Mouse (Mus musculus): ENCODE data around the gene Stk10. TPM values are rescaled to one million over a fixed set of nuclear protein-coding genes. Genes with fewer than 3 reads are reported as not detected.
A peak's percentile ranks its signal among the peaks of the same experiment; 100 is the strongest.

Gene Stk10
- total RNA-seq, 2 experiments from 2014 or later, result 9.8 to 11.0 TPM

GRCm38 (mm10) chr11:32642899-32643886 is 110.1 kb downstream of the Stk10 start:
- DNase-seq (ENCODE audit: low spot score), result peak; percentile 7
- intact Hi-C loops (cut with DNase I), result loop anchor here (5.0 kb wide), 1 partner anchor 49 kb away; no protein-coding TSS in a partner anchor

- DNase-seq (ENCODE audit: low spot score), result no peak
- intact Hi-C loops (cut with DNase I), result loop anchor here (5.0 kb wide), 1 partner anchor 48 kb away; no protein-coding TSS in a partner anchor
Observed at GRCm38 (mm10) chr11:32644010-32644409, 110.9 kb downstream of the Stk10 start.

- intact Hi-C loops (cut with DNase I), result no loop called here
- no peak for DNase-seq (ENCODE audit: low spot score)
Observed at GRCm38 (mm10) chr11:32647265-32647664, 114.2 kb downstream of the Stk10 start.

- intact Hi-C loops (cut with DNase I), result no loop called here
- no peak for DNase-seq (ENCODE audit: low spot score)
Observed at GRCm38 (mm10) chr11:32650236-32650749, 117.2 kb downstream of the Stk10 start.

GRCm38 (mm10) chr11:32650893-32651590 is 117.9 kb downstream of the Stk10 start:
- DNase-seq (ENCODE audit: low spot score), result no peak
- intact Hi-C loops (cut with DNase I), result no loop called here

GRCm38 (mm10) chr11:32651723-32652122 is 118.6 kb downstream of the Stk10 start:
- intact Hi-C loops (cut with DNase I), result no loop called here
- no peak for DNase-seq (ENCODE audit: low spot score)

- no peak for DNase-seq (ENCODE audit: low spot score)
- intact Hi-C loops (cut with DNase I), result no loop called here
Observed at GRCm38 (mm10) chr11:32662082-32662656, 129.1 kb downstream of the Stk10 start.

GRCm38 (mm10) chr11:32665639-32666038 is 132.5 kb downstream of the Stk10 start:
- intact Hi-C loops (cut with DNase I), result no loop called here
- DNase-seq (ENCODE audit: low spot score), result no peak

GRCm38 (mm10) chr11:32666983-32667382 is 133.9 kb downstream of the Stk10 start:
- DNase-seq (ENCODE audit: low spot score), result no peak
- intact Hi-C loops (cut with DNase I), result no loop called here

GRCm38 (mm10) chr11:32671480-32671879 is 138.4 kb downstream of the Stk10 start:
- intact Hi-C loops (cut with DNase I), result loop anchor here (2.0 kb wide), 1 partner anchor 31 kb away; no protein-coding TSS in a partner anchor
- no peak for DNase-seq (ENCODE audit: low spot score)

Other genes starting within 250 kb of the Stk10 start
- gene Hba-a1, start 249.8 kb upstream of the Stk10 start, total RNA-seq (2021), result over 10,000 TPM in 1 of 2 experiments, 1,000 to 10,000 TPM in 1; 9,129 to 20,531 TPM
- gene Hbq1b, start 246.3 kb upstream of the Stk10 start, total RNA-seq (2021), result 1 to 10 TPM in 1 of 2 experiments, under 1 TPM in 1; 0.70 to 1.9 TPM
- gene Hba-a2, start 236.8 kb upstream of the Stk10 start, total RNA-seq (2021), result over 10,000 TPM in 1 of 2 experiments, 1,000 to 10,000 TPM in 1; 8,713 to 18,074 TPM
- 1 to 10 TPM; 1.3 to 2.0 TPM for gene Hbq1a, start 233.2 kb upstream of the Stk10 start, total RNA-seq (2021)
- 1 to 10 TPM; 5.8 to 7.7 TPM for gene Sh3pxd2b, start 185.5 kb upstream of the Stk10 start, total RNA-seq (2021)
- gene Ubtd2, start 77.9 kb upstream of the Stk10 start, total RNA-seq (2021), result 1 to 10 TPM; 6.3 to 8.9 TPM
- under 1 TPM in 1 of 2 experiments, not detected in 1; 0.61 TPM for gene Efcab9, start 1.2 kb upstream of the Stk10 start, total RNA-seq (2021)
- 10 to 100 TPM; 50.1 to 51.0 TPM for gene Fbxw11, start 109.4 kb downstream of the Stk10 start, total RNA-seq (2021)

All from heart, postnatal 25 days (tissue).